Mouse (Mus musculus): ENCODE data around the gene Ltbp1. TPM values are rescaled to one million over a fixed set of nuclear protein-coding genes. Genes with fewer than 3 reads are reported as not detected.

Gene Ltbp1
- polyA plus RNA-seq, 2 experiments, result 83.3 to 104 TPM

DNA sequence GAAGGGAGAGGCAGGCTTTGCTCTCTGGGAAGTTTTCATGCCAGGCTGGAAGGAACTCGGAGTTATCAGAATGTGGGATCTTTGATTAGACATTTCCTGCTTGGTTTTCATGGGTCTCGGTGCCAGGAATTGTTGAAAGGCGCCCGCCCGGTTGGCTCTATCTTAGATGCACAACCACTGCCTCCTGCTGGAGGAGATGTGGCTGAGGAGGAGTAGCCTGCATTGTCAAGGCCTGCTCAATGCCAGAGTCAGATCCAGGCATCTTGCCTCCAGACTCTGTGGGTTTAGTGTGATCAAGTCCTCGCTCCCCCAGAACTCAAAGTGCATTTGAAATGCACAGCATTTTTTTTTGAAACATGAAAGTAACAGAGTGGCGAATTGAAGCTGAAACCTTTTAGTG lies 364.0 kb downstream of the Ltbp1 start:
- H3K36me3 ChIP-seq (ENCODE audit: control insufficient read depth, insufficient read depth, low read length), result peaks cover 50% of the 10 kb centered on the region
- TF ChIP-seq POLR2A (IDR thresholded peaks at IDR 0.05; ENCODE audit: borderline replicate concordance, extremely low read depth, insufficient read depth, insufficient read length), result no peak
- no peak overlapping the region for H3K4me2 ChIP-seq (replicated peaks; ENCODE audit: low read depth, low read length, severe bottlenecking)
- H3K9me3 ChIP-seq (ENCODE audit: control insufficient read depth, low read length), result no peaks in the 10 kb centered on the region
- H3K4me1 ChIP-seq (ENCODE audit: control insufficient read depth, insufficient read depth, low read length), result no peaks in the 10 kb centered on the region
- no peak overlapping the region for H3K27ac ChIP-seq (replicated peaks; ENCODE audit: low read depth, low read length)
- no peak for DNase-seq (ENCODE audit: low spot score)
- no peak overlapping the region for H3K4me3 ChIP-seq (replicated peaks; ENCODE audit: low read length)
- H3K27me3 ChIP-seq (ENCODE audit: control insufficient read depth, insufficient read depth, low read length), result no peaks in the 10 kb centered on the region
- ATAC-seq (ENCODE audit: low FRiP score, low read depth), result no peak
- no peak overlapping the region for H3K9ac ChIP-seq (ENCODE audit: low read depth, low read length, severe bottlenecking)
- WGBS, result 70% methylated on average over 7 of the region's 7 CpGs

DNA sequence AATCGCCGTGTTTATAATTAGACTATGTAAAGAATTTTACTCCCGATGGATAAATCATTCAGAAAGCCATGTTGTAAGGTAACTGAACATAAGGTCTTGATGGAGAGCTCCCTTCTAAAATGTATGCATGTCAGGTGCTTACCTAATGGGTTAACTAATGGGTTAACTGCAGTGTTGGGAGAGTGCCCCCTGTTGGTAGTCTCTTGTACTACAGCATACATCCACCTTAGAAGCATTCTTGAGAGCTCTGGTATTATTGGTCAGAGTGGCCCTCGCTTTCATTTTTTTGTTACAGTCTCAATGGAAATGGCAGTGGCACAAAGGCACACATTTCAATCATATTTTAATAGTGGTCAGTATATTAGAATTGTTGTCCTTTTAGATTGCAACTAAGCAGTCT lies 364.8 kb downstream of the Ltbp1 start:
- Histone ChIP-seq H3K27me3 (ENCODE audit: control insufficient read depth, insufficient read depth, low read length) (no peaks in the 10 kb centered on the region), H3K36me3 (ENCODE audit: control insufficient read depth, insufficient read depth, low read length) (peaks cover 43% of the 10 kb centered on the region), H3K4me2 (replicated peaks; ENCODE audit: low read depth, low read length, severe bottlenecking) (no peak overlapping the region), H3K9me3 (ENCODE audit: control insufficient read depth, low read length) (no peaks in the 10 kb centered on the region), H3K4me1 (ENCODE audit: control insufficient read depth, insufficient read depth, low read length) (no peaks in the 10 kb centered on the region), H3K9ac (ENCODE audit: low read depth, low read length, severe bottlenecking) (no peak overlapping the region), H3K27ac (replicated peaks; ENCODE audit: low read depth, low read length) (no peak overlapping the region), H3K4me3 (replicated peaks; ENCODE audit: low read length) (no peak overlapping the region)
- 89% methylated on average over 4 of the region's 4 CpGs for WGBS
- ATAC-seq (ENCODE audit: low FRiP score, low read depth) (no peak), DNase-seq (ENCODE audit: low spot score) (no peak)
- no peak for TF ChIP-seq POLR2A (IDR thresholded peaks at IDR 0.05; ENCODE audit: borderline replicate concordance, extremely low read depth, insufficient read depth, insufficient read length)

GRCm38 (mm10) chr17:75371650-75372049 lies 366.3 kb downstream of the Ltbp1 start:
- H3K4me3 ChIP-seq (replicated peaks; ENCODE audit: low read length), result no peak overlapping the region
- ATAC-seq (ENCODE audit: low FRiP score, low read depth) (no peak), DNase-seq (ENCODE audit: low spot score) (no peak)
- peaks cover 34% of the 10 kb centered on the region for H3K36me3 ChIP-seq (ENCODE audit: control insufficient read depth, insufficient read depth, low read length)
- no peaks in the 10 kb centered on the region for H3K4me1 ChIP-seq (ENCODE audit: control insufficient read depth, insufficient read depth, low read length)
- H3K27me3 ChIP-seq (ENCODE audit: control insufficient read depth, insufficient read depth, low read length), result no peaks in the 10 kb centered on the region
- H3K9me3 ChIP-seq (ENCODE audit: control insufficient read depth, low read length), result no peaks in the 10 kb centered on the region
- H3K9ac ChIP-seq (ENCODE audit: low read depth, low read length, severe bottlenecking), result no peak overlapping the region
- no peak for TF ChIP-seq POLR2A (IDR thresholded peaks at IDR 0.05; ENCODE audit: borderline replicate concordance, extremely low read depth, insufficient read depth, insufficient read length)
- WGBS, result 85% methylated on average over 11 of the region's 11 CpGs
- no peak overlapping the region for H3K4me2 ChIP-seq (replicated peaks; ENCODE audit: low read depth, low read length, severe bottlenecking)
- no peak overlapping the region for H3K27ac ChIP-seq (replicated peaks; ENCODE audit: low read depth, low read length)

DNA sequence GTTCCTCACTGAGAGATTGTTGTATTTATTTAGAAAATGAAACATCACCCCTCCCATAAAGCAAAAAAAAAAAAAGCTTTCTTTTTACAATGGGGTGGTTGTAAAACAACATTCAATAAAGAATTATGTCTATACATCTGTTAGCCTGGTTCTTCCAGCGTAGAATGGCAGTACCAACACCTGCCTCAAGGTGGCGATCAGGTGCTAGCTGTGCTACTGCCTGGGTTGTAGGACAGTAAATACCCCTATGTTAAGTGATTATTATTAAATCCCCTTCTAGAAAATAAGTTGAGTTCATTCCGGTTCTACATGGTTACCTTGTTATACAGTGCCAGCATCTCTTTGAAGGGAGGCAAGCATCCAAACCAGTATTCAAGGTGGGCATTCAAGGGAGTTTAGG lies 367.0 kb downstream of the Ltbp1 start:
- H3K36me3 ChIP-seq (ENCODE audit: control insufficient read depth, insufficient read depth, low read length), result peaks cover 26% of the 10 kb centered on the region
- no peak overlapping the region for H3K9ac ChIP-seq (ENCODE audit: low read depth, low read length, severe bottlenecking)
- no peaks in the 10 kb centered on the region for H3K9me3 ChIP-seq (ENCODE audit: control insufficient read depth, low read length)
- 68% methylated on average over 3 of the region's 3 CpGs for WGBS
- DNase-seq (ENCODE audit: low spot score), result peak; percentile 23
- no peaks in the 10 kb centered on the region for H3K27me3 ChIP-seq (ENCODE audit: control insufficient read depth, insufficient read depth, low read length)
- no peak for ATAC-seq (ENCODE audit: low FRiP score, low read depth)
- TF ChIP-seq POLR2A (IDR thresholded peaks at IDR 0.05; ENCODE audit: borderline replicate concordance, extremely low read depth, insufficient read depth, insufficient read length), result no peak
- H3K4me2 ChIP-seq (replicated peaks; ENCODE audit: low read depth, low read length, severe bottlenecking), result no peak overlapping the region
- H3K4me1 ChIP-seq (ENCODE audit: control insufficient read depth, insufficient read depth, low read length), result no peaks in the 10 kb centered on the region
- no peak overlapping the region for H3K27ac ChIP-seq (replicated peaks; ENCODE audit: low read depth, low read length)
- H3K4me3 ChIP-seq (replicated peaks; ENCODE audit: low read length), result no peak overlapping the region

DNA sequence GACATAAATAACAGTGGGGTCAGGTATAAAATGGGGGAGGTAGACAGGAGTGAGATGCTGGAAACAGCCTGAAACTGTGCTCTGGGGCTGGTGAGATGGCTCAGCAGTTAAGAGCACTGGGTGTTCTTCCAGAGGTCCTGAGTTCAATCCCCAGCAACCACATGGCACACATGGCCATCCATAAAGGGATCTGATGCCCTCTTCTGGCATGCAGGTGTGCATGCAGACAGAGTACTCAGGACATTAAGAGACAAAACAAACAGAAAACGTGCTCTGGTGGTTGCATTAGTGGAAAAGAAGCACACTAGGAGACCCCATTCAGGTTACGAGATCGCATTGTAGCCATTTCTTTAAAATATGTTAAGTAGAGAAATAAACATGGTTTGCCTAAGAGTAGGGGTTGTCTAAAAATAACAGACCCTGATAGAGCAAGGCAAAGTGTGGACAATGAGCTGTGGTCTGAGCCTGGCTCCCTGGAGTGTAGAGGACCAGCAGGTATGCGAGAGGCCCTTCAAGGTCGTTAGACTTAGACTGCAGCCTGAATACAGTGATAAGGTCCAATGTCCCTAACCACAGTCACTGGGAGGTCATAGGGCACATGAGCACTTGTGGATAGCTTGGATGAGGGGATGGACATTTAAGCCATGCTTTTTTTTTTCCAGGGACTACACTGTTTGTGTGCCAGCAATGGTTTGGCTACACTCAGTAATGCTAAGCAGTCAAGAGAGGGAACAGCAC lies 369.1 kb downstream of the Ltbp1 start:
- no peak overlapping the region for H3K9ac ChIP-seq (ENCODE audit: low read depth, low read length, severe bottlenecking)
- ATAC-seq (ENCODE audit: low FRiP score, low read depth) (no peak), DNase-seq (ENCODE audit: low spot score) (no peak)
- WGBS, result 81% methylated on average over 5 of the region's 5 CpGs
- H3K27ac ChIP-seq (replicated peaks; ENCODE audit: low read depth, low read length), result no peak overlapping the region
- no peaks in the 10 kb centered on the region for H3K27me3 ChIP-seq (ENCODE audit: control insufficient read depth, insufficient read depth, low read length)
- no peak for TF ChIP-seq POLR2A (IDR thresholded peaks at IDR 0.05; ENCODE audit: borderline replicate concordance, extremely low read depth, insufficient read depth, insufficient read length)
- 0 out of 2 replicates have a peak, but pooled peaks cover 2% of the 10 kb centered on the region for H3K4me1 ChIP-seq (ENCODE audit: control insufficient read depth, insufficient read depth, low read length)
- H3K4me3 ChIP-seq (replicated peaks; ENCODE audit: low read length), result no peak overlapping the region
- H3K9me3 ChIP-seq (ENCODE audit: control insufficient read depth, low read length), result no peaks in the 10 kb centered on the region
- no peak overlapping the region for H3K4me2 ChIP-seq (replicated peaks; ENCODE audit: low read depth, low read length, severe bottlenecking)
- H3K36me3 ChIP-seq (ENCODE audit: control insufficient read depth, insufficient read depth, low read length), result peaks cover 10% of the 10 kb centered on the region; the same call in 1 of the 2 replicates
